Mouse (Mus musculus): ENCODE measurements at regions not wholly inside any gene's neighbourhood (a gene's known extent, or its start where the extent isn't known, plus 50 kb on each side); places are given as distances from the start of the nearest gene placed in this dataset.

DNA sequence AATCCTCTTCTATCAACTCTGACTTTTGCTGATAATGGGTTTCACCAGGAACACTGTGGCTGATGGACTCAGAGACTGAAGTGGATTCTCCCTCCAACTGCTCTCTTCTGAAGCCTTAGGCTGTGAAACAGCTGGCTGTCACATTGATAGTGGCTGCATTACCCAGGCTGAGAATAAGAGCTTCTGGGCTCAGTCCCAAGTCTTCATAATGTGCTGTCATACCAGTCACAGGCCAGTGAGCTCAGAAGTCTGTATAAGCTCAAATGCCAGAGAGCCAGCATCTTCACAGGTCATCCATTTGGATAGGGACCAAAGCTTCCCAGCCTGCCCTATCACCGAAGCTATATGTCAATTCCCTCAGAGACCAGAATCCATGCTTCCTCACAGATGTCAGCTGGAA lies 91.9 kb upstream of the Isx start:
- TF ChIP-seq CTCF (IDR thresholded peaks at IDR 0.05; ENCODE audit: low read depth, low read length) (no peak), POLR2A (IDR thresholded peaks at IDR 0.05; ENCODE audit: insufficient read depth, low read length) (no peak)
